ENCODE assay signal across 7 mouse cellular contexts in the genomic region with DNA sequence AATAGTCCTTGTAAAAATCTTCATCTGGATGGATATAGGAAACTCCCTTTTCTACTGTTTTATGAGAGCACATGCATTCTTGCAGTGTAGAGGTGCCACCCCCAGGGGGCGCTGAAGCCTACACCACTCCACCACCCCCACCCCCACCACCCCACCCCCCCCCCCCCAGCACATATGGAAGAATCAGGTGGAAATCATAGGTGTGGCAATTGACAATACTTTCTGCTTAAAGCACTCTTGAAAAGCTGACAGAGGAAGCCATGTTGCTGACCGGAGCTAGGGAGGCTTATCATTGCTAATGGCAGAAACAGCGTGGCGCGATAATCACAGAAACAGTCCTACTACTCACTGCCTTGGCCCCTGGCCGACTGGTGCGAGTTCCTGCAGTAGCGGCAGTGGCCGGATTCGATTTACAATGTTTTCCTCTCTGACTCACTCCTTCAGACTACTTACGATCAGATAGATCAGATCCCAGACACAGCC.
A peak's percentile ranks its signal among the peaks of the same experiment; 100 is the strongest.
DNase-seq lines count a peak whose midpoint lies in the region; ATAC-seq lines count a peak whose summit lies in the region.

No protein-coding gene starts in this region.

- H3K4me3 ChIP-seq in forebrain, embryonic 13.5 days = no peak overlapping the region

- H3K9me3 ChIP-seq in forebrain, embryonic 13.5 days (replicated peaks) = no peaks in the 10 kb centered on the region

- H3K4me1 ChIP-seq in forebrain, embryonic 13.5 days = no peaks in the 10 kb centered on the region

- H3K4me2 ChIP-seq in forebrain, embryonic 13.5 days = no peak overlapping the region

- WGBS in forebrain, embryonic 13.5 days = 45% methylated on average over 11 of the region's 11 CpGs

- H3K9ac ChIP-seq in forebrain, embryonic 13.5 days = no peak overlapping the region

- no peak for ATAC-seq in forebrain, embryonic 13.5 days

- no peaks in the 10 kb centered on the region for H3K27me3 ChIP-seq in forebrain, embryonic 13.5 days

- no peak overlapping the region for H3K27ac ChIP-seq in forebrain, embryonic 13.5 days

- peak; percentile 47 for DNase-seq in right cerebral cortex, postnatal 4 days
- no peak for DNase-seq in right cerebral cortex, adult 2 months (ENCODE audit: low spot score in 2 of 2)
- DNase-seq in c-Kit-positive CD71-positive TER-119-positive erythroid progenitor cells, embryonic 14.5 days (ENCODE audit: low spot score) = peak; percentile 5
- DNase-seq in heart, adult 9 months (ENCODE audit: low spot score in 2 of 2) = peak; percentile 63 to 71
- peak; percentile 37 to 78 for DNase-seq in kidney, postnatal 36 days
- DNase-seq in skeletal muscle tissue, adult 2 months (ENCODE audit: low read depth, low spot score) = peak; percentile 41

- H3K36me3 ChIP-seq in forebrain, embryonic 13.5 days (ENCODE audit: poor library complexity, severe bottlenecking) = no peaks in the 10 kb centered on the region

Comparison
In these comparisons a context has a peak if more than half of its experiments do, and no peak if none do; other contexts are left out.
1. DNase-seq: peak in right cerebral cortex, postnatal 4 days (single experiment), c-Kit-positive CD71-positive TER-119-positive erythroid progenitor cells, embryonic 14.5 days (single experiment), heart, adult 9 months (2 of 2), kidney, postnatal 36 days (2 of 2) and skeletal muscle tissue, adult 2 months (single experiment); none in right cerebral cortex, adult 2 months (0 of 2).